Mouse (Mus musculus): ENCODE data around the gene Ucn2.
A peak's percentile ranks its signal among the peaks of the same experiment; 100 is the strongest.

Ucn2 gene

GRCm38 (mm10) chr9:108992085-108992469 is 6.3 kb downstream of the Ucn2 start:
- peak; percentile 39 for DNase-seq (ENCODE audit: low spot score)

DNA sequence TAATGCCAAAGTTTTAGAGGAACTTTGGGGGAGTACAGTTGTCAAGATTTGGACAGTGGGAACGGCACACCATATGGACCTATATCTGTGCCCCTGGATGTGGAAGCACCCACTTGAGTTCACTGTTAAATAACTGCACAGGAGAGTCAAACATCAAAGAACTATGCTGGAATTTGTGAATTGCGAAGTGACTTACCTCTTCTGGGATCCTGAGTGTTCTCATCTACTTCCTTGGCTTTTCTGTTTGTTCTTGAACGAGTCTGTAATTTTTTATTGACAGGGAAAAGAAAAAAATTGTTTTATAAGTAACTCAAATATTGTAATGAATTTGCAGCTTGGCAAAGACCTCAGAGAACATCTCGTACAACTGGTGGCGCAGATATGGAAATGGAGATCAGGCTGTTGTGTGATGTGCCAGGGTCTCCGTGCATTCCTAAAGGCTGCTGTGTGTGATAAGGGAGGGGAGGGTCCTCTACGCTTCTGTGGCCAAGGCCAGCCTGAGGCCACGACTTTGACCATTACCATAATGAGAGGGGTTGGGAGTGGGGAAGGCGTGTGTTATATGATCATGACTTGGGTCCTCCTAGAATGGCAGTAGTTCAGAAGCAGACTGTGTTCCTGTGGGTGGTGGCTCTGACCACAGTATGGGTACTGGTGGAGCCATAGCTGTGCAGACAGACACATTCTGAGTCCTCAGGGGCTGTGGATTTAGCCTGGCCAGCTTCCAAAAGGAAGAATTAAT is 7.0 kb downstream of the Ucn2 start:
- DNase-seq (ENCODE audit: low spot score) = peak; percentile 45

- DNase-seq (ENCODE audit: low spot score) = peak; percentile 14
These were observed 10.6 kb downstream of the Ucn2 start for GRCm38 (mm10) chr9:108996411-108996810.

DNA sequence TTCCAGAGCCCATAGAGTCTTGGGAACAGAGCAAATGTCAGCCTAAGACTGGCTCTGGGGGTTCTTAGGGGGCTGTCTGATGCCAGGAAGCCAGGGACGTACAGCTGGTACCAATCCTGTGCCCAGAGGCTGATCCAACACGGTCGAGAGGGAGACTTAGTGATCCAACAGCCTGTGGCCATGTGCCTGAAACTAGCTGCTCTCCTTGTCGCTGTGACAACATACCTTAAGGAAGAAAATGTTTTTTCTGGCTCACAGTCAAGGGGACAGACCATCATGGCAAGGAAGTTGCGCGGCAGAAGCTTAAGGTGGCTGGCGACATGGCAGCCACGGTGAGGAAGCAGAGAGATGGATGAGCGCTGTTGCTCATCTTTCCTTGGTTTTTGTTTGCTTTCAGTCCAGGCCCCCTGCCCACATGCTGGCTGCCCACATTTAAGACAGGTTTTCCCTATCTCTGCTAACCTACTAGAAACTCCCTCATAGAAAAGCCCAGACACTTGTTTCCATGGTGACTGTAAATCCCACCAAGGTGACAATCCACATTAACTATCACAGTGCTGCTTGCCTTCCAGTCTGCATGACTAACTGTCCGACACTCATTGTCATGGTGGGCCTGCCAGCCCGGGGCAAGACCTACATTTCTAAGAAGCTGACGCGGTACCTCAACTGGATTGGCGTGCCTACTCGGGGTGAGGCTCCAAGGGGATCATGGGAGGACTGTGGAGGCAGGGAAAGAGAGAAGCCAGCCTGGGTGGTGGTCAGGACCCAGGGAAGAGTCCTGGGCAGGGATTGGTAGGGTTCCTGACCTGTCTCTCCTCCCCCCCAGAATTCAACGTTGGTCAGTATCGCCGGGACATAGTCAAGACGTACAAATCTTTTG is 12.7 kb downstream of the Ucn2 start:
- peak; percentile 60 for DNase-seq (ENCODE audit: low spot score)

DNA sequence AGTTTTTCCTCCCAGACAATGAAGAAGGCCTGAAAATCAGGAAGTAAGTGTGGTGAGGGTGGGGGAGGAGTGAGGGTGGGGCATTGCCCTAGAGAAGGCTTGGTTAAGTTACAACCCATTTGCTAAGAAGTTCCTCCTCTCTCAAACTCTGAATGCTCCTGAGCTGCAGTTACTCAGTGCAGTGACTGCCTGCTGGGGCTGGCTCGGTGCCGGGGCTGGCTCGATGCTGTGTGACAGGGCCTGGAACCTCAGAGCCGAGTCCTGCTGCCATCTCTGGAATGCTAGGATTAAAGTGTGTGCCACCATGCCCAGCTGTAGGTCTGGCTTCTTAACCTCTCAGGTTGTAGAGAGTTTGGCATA is 13.3 kb downstream of the Ucn2 start:
- no peak for DNase-seq (ENCODE audit: low spot score)

DNA sequence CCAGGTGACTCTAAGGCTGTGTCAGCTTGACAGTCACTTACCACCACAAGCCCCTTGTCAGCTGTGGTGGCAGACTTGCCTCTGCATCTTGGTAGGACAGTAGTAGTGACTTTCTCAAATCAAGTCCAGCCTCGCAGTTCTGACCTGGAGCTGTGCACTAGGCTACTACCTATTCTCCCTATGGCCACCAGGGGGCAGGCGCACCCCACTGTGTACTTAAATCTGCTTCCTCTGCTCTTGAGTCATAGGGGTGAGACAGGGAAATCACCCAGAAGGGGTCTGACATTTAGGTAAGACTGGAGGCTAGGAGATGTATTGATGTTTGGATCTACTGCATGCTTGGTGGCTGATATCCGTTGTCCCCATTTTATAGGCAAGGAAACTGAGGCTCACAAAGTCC is 14.9 kb downstream of the Ucn2 start:
- DNase-seq (ENCODE audit: low spot score) = peak; percentile 67

- peak; percentile 48 for DNase-seq (ENCODE audit: low spot score)
These were observed 17.4 kb downstream of the Ucn2 start for GRCm38 (mm10) chr9:109003201-109003600.

DNA sequence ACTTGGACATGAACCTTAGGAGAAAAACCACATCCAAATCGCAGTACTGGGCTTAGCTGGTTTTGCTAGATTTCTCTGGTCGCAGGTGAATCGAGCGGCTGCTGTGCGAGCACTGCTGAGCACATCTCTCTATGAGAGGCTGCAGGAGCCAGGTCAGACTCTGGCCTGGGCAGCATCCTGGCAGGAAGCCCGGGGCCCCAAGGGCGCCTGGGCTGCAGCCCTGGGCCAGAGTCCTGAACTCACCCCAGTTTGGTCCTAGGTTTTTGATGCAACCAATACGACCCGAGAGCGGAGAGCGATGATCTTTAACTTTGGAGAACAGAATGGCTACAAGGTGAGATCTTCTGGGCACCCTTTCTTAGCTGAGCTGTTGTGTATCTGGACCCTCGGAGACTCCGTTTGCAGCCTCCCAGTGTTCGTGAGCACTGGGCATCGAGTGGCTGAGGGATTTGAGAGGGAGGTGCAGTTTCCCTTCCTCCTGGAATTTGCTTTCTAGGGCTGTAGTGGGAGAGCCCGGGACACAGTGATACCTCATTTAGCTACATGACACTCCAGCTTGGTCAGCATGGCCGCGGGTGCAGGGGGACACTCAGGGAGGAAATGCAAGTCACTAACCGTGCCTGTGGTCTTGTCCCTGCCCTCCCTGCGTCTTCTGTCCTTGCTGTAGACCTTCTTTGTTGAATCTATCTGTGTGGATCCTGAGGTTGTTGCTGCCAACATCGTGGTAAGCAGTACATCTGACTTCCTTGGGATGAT is 21.4 kb downstream of the Ucn2 start:
- no peak for DNase-seq (ENCODE audit: low spot score)

GRCm38 (mm10) chr9:109008081-109008480 is 22.3 kb downstream of the Ucn2 start:
- DNase-seq (ENCODE audit: low spot score) = no peak

DNA sequence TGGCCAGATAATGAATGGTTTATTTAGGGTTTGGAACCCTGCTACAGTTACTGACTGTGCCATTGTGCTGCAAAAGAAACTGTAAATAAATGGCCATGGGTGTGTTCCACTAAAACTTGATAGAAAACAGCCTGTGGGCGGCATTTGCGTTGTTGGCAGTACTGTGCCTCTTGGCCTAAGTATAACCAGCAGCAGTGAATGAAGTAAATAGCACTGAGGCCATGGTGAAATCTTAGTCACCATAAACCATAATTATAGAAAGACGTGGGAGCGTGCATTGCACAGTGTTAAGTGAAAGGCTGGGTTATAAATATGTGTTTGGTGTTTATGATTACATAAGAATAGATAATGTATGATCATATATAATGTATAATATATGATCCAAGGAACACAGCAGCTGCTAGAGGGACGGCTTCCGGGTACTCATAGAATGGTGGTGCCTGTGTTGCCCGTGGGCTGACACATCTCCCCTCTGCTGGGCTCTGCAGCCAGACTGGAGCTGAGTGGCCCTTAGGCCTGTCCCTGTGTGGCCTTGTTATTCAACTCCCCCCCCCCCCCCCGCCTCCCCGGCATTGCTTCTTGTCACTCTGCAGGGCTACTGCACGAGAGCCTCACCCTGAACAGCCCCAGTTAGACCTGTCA is 23.3 kb downstream of the Ucn2 start:
- no peak for DNase-seq (ENCODE audit: low spot score)

- no peak for DNase-seq (ENCODE audit: low spot score)
These were observed 24.0 kb downstream of the Ucn2 start for GRCm38 (mm10) chr9:109009636-109010315.

GRCm38 (mm10) chr9:109010316-109010690 is 24.5 kb downstream of the Ucn2 start:
- DNase-seq (ENCODE audit: low spot score) = no peak

- no peak for DNase-seq (ENCODE audit: low spot score)
These were observed 29.6 kb downstream of the Ucn2 start for GRCm38 (mm10) chr9:109015397-109015796.

DNA sequence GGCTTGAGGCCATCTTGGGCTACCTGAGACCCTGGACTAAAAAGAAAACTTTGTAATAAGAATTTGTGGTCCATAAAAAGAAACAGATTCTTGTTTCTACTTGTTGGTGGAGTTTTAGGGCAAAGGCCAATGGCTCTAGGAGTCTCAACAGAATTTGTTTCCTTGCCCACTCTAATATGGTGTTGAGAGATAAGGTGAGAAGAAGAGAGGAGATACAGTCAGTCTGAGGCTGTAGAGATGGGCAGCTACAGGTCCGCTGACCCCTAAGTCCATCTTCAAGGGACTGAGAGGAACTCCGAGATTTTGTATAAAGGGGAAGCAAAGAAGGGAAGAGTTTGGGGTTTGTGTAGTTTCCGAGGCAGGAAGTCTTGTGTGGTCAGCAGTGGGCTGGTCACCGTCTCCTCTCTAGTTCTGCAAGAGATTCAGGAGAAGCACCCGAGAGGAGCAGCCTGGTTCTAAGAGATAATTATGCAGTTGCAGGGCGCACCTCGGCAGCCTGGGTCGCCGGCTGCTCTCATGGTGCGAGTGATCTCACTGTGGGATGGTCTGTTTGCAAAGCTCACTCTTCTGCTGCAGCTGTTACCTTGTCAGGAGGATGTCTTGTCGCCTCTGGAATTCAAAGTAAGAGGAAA is 31.3 kb downstream of the Ucn2 start:
- no peak for DNase-seq (ENCODE audit: low spot score)

DNA sequence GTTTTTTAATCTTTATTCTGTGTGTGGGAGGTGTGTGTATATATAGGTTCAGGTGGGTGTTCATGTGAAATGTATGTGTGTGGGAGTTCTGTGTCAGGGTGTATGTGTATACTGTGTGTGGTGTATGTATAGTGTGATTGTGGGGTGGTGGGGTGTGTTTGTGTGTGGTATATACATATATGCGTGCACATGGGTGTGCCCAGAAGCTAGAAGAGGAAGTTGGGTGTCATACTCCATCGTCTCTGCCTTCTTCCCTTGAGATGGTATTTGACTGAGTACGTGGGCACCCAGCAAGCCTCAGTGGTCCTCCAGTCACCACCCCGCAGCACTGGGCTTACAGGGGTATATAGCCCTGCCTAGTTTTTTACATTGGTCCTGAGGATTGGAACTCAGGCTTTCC is 35.6 kb downstream of the Ucn2 start:
- DNase-seq (ENCODE audit: low spot score) = no peak

- DNase-seq (ENCODE audit: low spot score) = peak; percentile 57
These were observed 37.3 kb downstream of the Ucn2 start for GRCm38 (mm10) chr9:109022866-109023685.

DNA sequence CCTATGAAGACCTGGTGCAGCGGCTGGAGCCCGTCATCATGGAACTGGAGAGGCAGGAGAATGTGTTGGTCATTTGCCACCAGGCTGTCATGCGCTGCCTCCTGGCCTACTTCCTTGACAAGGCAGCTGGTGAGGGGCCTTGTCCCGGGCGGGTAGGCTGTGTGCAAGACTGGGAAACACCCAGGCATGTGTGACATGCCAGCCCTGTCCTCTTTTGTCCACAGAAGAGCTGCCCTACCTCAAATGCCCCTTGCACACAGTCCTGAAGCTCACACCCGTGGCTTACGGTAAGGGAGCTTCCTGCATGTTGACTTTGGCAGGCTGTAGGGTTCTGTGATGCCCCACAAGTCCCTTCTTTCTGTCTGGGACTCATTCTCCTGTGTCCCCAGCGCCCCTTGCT is 41.7 kb downstream of the Ucn2 start:
- DNase-seq (ENCODE audit: low spot score) = no peak

DNA sequence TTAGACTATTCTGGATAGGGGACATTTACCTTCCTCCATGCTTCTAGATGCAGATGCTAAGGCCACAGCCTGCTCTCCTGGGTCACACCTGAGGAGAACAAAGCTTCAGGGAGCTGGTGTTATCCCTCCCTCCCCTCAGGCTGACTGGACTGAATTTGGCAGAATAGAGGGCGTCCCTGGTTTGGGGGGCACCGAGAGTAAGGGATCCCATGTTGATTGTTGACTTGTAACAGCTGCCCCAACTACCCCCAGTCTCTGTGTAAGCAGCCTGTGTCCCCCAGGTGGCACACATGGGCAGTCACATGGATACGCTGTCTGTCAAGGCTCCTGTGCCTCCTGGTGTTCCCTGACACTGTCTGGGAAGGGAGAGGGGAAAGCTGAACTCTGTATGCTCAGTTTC is 42.6 kb downstream of the Ucn2 start:
- DNase-seq (ENCODE audit: low spot score) = no peak

- DNase-seq (ENCODE audit: low spot score) = no peak
These were observed 43.1 kb downstream of the Ucn2 start for GRCm38 (mm10) chr9:109028919-109029318.

DNA sequence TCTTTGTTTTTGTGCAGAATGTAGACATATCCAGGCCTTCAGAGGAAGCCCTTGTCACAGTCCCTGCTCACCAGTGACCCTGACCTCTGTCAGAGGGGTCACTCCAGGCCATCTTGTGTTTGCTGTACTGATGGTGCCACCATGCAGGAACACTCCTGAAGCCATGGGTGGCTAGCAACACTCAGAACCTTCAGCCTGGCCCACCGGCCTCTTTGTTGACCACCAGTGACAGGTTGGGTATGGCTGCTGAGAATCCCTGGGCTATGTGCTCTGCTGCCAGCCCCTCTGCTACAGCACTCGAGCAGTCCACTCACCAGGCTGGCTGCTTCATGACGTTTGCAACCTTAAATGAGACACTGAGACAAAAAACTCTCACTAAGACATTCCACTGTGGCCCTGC is 44.5 kb downstream of the Ucn2 start:
- DNase-seq (ENCODE audit: low spot score) = no peak
